Mouse (Mus musculus): ENCODE measurements around the gene Sardh.

DNA sequence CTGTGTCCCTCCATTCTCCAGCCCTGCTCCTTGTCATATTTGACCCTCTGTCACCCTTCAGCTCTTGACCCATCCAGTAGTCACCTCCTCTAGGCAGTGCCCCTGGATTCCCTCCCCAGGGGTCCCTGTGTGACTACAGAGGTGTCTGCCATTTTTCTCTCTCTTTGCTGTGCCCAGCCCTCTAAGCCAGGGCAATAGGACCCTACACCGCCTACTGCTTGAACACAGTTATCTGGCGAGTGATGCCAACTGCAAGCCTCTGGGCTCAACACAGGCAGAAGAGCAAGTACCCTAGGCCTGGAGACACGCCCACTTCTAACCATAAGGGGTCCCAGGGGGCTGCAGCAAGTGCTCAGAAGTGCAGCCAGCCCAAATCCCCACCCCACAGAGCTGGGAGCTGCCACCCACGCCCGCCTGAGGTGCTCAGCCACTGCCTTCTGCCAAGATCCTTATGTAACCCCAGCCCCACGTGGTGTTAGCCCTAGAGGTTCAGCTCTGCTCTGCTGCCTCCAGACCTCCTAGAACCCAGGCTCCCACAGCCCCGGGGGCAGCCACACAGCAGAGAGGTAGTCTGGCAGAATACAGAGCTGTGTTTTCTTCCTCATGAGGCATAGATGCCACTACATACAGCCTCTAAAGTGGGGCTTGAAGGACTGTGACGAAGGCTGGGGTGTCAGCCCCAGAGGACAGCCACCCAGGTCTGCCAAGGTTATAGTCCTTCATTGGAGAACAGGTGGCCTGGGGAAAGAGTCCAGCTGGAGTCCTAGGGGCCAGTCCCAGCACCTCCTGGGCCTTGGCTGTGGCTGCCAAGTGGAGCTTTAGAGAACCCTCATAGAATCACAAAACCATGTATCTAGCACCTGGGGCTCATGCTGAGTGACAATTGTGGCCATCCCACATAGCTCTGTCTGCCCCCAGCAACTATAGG, 35.9 kb downstream of the Sardh start:
- no peak for TF ChIP-seq POLR2A (IDR thresholded peaks at IDR 0.05; ENCODE audit: borderline replicate concordance, control insufficient read depth, low read depth, low read length)
- no peak for TF ChIP-seq CTCF (IDR thresholded peaks at IDR 0.05; ENCODE audit: control insufficient read depth, insufficient read depth, low read length)

Data from bone marrow, adult 2 months (tissue).